Mouse (Mus musculus): ENCODE measurements around the gene Unc45b.
A peak's percentile ranks its signal among the peaks of the same experiment; 100 is the strongest.
"Not testable (repeated sequence)": the region's sequence is repeated elsewhere in the genome, so short reads cannot be mapped to it uniquely, and the experiment has no call there.

The Unc45b gene

DNA sequence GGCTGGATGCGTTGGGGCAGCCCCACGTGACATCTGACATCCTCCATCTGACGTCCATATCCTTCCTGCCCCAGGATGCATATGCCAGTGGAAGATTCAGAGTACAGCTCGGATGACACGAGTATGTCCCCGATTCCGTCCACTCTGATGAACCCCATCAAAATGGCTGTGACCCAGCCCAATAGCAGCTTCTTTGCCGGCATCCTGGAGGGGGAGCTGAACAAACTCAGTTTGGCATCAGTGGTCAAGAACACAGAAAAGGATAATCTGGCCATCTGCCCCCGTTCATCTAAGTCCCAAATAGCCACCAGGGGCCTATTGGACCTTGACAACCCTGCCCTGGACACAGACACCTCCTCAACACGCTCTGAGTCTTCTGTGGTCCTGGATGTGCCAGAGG lies 12.9 kb upstream of the Unc45b start:
- peak; percentile 41 for DNase-seq

DNA sequence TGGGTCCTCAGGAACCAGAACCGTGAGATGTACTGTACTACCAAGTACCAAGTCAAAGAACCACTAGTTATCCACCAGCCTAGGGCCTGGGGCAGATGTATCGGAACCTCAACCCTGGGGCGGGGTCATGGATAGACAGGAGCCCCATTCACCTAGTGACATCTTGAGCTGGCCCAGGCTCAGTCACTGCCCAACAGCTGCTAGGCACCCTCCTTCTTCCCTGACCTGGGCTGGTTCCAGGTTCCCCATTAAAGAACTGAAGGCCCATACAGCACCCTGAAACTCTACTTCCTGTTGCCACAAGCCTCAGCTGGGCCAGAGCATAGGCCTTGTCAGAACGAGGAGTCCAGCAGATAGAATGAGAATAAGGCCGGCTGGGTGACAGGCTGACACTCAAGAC lies 10.6 kb upstream of the Unc45b start:
- DNase-seq = no peak

DNA sequence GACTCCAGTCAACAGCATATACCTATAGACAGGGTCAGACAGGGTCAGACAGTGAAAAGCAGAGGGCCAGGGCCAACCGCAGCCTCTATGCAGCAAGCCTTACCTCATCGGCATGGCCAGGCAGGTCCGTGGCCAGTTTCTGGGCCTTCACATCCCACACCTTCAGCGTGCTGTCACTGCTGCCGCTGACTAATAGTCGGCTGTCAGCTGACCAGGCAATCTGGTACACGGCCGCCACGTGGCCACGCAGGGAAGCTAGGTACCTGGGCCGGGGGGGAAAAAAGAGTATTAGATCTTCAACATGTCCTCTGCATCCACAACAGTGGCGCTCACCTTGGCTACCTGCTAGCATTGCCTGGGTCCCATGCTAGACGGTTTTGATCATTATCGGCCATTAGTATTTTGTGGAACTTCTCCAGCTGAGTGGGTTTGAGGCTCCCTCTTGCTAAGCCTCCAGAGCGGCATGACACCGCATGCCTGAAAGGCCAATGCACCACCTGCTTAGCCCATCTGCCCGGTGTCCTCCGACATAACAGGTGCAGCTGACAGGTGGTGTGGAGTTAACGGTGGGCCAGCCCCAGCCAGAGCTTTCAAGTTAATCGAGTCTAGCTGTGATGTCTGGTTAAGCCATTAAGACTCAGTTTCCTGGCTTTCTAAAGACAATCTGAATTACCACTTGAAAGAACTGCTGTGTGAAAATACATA lies 8.6 kb upstream of the Unc45b start:
- no peak for DNase-seq

GRCm38 (mm10) chr11:82904952-82905351 lies 5.4 kb upstream of the Unc45b start:
- no peak for DNase-seq

DNA sequence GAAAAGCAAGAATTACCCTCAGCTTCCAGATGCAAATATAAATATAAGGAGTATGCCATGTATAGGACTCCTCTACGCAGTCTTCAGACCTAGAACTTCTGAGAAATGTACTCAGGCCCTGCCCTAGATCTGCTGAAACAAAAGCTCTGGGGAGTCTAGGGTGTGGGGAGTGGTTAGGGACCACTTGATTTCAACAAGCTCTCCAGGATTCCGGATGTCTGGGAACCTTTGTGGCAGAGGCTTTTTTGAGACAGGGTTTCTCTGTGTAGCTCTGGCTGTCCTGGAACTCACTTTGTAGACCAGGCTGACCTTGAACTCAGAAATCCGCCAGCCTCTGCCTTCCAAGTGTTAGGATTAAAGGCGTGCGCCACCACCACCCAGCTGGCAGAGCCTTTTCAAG lies 4.5 kb upstream of the Unc45b start:
- no peak for DNase-seq

- DNase-seq = peak; percentile 95
These were observed 2.4 kb upstream of the Unc45b start, which contains the start of gene Nle1 for GRCm38 (mm10) chr11:82907651-82908607. Gene Nle1 (minus strand): TSS chr11:82908411.

DNA sequence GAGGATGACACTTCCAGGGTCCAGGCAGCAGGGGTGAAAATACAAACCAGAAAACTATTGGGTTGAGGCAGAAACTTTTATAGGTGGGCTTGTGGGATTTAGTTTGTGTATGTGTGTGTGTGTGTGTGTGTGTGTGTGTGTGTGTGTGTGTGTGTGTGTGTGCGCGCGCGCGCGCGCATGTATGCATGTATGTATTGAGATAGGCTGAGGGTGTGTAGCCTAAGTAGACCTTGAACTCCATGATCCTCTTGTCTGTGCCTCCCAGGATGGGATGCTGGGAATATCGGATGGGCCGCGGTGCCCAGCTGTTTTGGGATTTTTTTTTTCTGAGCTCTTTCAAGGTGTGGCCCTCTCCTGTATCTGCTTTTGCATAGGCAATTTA lies 1.8 kb upstream of the Unc45b start:
- no peak for DNase-seq

DNA sequence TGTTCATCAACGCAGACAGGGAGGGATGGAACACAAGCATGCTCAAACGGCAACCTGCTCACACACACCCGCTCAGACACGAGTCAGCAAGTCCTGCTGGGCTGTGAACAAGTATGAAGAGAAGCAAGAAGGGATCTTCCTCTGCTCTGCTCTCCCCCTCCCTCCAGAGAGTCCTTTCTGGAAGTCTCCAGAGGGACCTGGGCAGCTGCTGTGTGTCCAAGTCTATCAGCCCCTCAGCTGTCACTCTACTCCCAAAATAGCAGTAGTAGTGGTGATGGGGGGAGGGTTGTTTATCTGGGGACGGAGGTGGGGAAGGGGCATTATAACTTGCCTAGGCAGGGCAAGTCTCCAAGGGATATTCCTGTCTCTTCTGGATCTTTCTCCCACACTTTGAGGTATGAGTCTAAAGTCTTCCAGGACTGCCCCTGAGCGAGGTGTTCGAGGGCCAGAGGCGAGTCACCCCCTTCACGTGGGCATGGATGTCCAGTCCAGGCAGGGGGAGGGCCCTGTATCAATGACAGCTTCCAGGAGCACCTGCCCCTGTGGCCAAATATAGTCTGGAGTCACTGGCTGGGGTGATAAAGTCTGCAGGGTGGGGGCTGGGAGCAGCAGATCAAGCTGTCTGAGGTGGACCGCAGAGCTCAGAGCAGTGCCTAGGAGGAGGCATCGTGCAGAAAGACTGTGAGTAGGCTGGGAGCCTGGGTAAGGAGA lies 484 bp downstream of the Unc45b start:
- DNase-seq = no peak

DNA sequence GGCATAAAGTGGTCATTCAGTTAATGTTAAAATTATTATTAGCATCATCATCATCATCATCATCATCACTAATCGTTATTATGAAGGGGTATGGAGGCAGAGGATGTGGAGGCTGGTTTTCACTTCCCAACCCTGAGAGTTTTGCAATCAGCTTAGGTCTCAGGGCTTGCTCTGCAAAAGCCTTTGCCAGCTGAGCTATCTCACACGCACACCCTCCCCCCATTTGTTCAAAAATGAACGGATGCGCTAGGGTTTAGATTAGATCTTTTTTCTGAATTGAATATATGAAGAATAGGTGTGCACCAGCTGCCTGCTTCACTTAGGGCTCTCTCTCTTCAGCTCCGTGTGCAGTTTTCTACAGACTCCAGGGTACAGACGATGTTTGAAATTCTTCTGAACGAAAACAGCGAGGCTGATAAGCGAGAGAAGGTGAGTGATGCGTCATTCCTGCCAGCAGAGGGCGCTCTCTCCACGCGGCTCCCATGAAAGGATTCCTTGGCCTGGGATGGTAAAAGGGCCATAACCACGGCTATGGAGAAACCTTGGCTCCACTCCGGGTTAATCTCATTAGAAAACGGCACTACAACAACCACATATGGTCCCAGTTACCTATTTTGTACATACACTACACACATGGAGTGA lies 4.5 kb downstream of the Unc45b start:
- DNase-seq = peak; percentile 90

DNA sequence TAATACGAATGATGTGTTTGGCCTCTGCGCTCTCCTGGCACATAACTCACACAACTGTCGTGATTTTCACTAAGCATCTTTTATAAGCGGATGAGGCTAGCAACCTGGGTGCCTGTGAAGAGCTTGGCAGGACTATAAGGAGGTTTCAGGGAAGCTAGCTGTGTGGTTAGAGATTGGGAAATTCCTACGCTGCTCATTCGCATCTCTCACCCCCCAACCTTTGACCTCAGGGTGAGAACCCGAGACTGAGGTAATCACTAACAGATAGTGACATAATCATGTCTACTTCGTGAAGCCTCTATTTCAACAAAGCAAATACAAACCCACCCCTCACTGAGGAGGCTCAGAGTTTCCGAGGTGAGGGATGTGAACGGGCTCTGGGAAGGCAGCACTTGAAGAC lies 10.4 kb downstream of the Unc45b start:
- no peak for DNase-seq

- DNase-seq = no peak
These were observed 11.3 kb downstream of the Unc45b start for GRCm38 (mm10) chr11:82921691-82922090.

DNA sequence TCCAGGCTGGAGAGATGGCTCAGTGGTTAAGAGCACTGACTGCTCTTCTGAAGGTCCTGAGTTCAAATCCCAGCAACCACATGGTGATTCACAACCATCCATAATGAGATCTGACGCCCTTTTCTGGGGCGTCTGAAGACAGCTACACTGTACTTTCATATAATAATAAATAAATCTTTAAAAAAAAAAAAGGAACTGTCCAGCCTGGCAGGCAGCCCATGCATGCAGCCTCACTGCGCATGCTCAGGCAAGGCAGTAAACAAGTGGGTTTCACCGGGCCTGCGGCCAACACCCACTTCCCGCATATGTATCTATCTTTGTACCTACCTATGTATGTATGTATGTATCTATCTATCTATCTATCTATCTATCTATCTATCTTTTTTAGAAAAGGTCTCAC lies 13.6 kb downstream of the Unc45b start:
- not testable (repeated sequence) for DNase-seq

DNA sequence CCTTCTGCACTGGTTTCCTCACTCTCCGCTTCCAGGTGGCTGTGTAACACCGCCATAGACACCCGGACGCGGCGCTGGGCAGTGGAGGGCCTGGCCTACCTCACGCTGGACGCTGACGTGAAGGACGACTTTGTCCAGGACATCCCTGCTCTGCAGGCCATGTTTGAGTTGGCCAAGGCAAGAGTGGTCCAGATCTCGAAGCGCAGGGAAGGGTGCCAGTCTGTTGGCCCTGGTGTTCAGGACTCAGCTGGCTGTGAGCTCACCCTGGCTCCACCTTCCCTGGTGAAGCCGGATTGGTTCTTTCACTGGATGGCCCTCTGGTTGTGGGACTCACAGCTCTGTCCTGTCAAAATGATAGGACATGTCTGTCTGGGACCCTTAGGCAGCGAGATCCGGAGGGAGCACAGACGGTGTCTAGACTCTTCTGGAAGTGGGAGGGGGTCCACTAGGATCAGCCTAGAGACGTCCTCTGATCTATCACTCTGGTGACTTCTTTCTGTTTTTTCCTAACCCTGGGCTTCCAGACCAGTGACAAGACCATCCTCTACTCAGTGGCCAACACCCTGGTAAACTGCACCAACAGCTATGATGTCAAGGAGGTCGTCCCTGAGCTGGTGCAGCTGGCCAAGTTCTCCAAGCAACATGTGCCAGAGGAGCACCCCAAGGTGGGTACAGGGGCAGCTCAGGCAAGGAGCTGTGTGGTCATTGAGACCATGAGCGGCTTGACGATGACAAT lies 18.7 kb downstream of the Unc45b start:
- no peak for DNase-seq

DNA sequence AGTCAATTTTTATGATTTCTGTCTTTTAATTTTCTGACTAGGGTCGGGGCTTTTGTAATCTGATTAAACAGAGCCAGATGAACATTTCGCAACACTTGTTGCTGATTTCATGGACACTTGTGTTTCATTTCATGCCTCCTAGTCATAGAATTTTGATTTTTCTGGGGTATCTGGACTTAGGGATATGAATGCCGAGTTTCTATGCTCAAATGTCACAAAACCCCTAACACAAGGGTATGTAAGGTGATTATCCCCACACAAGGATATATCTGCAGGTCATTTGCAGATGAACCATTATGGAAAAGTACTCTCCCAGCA lies 19.2 kb downstream of the Unc45b start:
- DNase-seq = no peak

DNA sequence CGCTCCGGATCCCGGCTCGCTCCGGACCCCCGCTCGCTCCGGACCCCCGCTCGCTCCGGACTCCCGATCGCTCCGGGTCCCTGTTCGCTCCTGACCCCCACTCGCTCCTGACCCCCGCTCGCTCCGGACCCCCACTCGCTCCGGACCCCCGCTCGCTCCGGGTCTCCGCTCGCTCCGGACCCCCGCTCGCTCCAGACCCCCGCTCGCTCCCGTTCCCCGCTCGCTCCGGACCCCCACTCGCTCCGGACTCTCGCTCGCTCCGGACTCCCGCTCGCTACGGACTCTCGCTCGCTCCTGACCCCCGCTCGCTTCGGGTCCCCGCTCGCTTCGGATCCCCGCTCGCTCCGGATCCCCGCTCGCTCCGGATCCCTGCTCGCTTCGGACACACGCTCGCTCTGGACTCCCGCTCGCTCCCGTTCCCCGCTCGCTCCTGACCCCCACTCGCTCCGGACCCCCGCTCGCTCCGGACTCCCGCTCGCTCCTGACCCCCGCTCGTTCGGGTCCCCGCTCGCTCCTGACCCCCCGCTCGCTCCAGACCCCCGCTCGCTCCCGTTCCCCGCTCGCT lies 20.1 kb downstream of the Unc45b start:
- peak; percentile 71 for DNase-seq

DNA sequence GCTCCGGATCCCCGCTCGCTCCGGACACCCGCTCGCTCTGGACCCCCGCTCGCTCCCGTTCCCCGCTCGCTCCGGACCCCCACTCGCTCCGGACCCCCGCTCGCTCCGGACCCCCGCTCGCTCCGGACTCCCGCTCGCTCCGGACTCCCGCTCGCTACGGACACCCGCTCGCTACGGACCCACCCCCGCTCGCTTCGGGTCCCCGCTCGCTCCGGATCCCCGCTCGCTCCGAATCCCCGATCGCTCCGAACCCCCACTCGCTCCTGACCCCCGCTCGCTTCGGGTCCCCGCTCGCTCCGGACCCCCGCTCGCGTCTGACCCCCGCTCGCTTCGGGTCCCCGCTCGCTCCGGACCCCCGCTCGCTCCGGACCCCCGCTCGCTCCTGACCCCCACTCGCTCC lies 20.8 kb downstream of the Unc45b start:
- peak; percentile 42 for DNase-seq

DNA sequence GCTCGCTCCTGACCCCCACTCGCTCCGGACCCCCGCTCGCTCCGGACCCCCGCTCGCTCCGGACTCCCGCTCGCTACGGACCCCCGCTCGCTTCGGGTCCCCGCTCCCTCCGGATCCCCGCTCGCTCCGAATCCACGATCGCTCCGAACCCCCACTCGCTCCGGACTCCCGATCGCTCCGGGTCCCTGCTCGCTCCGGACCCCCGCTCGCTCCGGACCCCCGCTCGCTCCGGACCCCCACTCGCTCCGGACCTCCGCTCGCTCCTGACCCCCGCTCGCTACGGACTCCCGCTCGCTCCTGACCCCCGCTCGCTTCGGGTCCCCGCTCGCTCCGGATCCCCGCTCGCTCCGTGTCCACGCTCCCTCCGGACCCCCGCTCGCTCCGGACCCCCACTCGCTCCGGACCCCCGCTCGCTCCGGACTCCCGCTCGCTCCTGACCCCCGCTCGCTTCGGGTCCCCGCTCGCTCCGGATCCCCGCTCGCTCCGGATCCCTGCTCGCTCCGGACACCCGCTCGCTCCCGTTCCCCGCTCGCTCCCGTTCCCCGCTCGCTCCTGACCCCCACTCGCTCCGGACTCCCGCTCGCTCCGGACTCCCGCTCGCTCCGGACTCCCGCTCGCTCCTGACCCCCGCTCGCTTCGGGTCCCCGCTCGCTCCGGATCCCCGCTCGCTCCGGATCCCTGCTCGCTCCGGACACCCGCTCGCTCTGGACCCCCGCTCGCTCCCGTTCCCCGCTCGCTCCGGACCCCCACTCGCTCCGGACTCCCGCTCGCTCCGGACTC lies 21.5 kb downstream of the Unc45b start:
- peak; percentile 61 for DNase-seq

DNA sequence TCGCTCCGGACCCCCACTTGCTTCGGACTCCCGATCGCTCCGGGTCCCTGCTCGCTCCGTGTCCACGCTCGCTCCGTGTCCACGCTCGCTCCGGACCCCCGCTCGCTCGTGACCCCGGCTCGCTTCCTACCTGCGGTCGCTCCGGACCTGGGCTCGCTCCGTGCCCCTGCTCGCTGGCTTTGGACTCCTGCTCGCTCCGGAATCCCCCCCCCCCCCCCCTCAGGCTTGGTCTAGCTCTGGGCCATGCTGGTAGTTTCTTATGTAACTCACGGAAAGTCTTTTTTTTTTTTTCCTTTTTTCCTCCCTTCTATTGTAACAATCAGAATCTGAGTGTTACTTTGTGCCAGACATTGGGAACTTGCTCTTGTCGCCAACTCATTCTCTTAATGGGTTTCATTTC lies 22.8 kb downstream of the Unc45b start:
- DNase-seq = peak; percentile 17

DNA sequence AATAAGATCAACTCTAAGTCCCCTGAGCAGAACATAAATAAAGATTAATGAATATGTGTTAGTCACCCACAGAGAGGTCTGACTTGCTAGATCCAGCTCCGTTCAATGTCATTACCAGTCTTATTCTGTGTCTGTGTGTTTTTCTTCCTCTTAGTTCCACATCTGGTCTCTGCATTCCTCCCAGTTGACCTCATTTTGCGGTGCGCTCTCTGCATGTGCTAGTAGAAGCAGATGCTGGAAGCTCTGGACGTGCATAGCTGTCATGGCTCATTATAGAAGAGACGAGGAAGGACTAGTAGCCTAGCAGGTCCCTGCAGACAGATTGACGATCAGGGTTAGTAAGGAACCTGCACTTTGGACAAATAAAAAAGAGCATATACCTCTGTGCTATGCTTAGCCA lies 33.0 kb downstream of the Unc45b start:
- no peak for DNase-seq

GRCm38 (mm10) chr11:82945636-82946035 lies 35.3 kb downstream of the Unc45b start:
- no peak for DNase-seq

DNA sequence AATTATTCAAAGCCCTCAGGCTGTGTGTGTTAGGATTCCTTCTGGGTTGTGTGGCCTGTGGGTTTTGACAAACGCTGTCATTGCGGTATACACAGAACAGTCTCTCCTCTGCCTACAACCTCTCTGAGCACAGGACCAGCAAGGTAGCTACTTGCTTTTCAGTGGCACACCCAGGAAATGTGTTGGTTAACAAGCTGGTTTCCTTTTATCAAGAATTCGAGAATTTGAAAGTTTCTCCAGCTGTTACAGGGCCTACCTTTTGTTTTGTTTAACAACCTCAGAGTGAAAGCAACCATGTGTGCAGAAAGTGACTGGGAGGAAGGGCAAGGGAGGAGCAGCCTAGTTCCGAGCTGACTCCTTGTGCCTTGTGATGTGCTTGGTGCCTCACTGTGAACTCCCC lies 37.1 kb downstream of the Unc45b start:
- no peak for DNase-seq
